Mouse (Mus musculus) MEL (cell line): ENCODE data around the gene Phf23. TPM values are rescaled to one million over a fixed set of nuclear protein-coding genes. Genes with fewer than 3 reads are reported as not detected.
A peak's percentile ranks its signal among the peaks of the same experiment; 100 is the strongest.

ENCODE experiments used
- DNase-seq: peaks from one replicate; pipeline ENCODE4 v3.0.0; 2011; ENCODE audit warnings: low read depth, low spot score
- H3K27ac ChIP-seq: 2 replicates; pipeline ENCODE4 v1.5.1; 2012; ENCODE audit warnings: low read depth, mild to moderate bottlenecking, control low read depth, low read length, moderate library complexity; ENCODE audit not compliant: control insufficient read depth
- H3K27me3 ChIP-seq, 2 experiments: fragments of 150-350 bp in 1 of 2; sonication (generic) in 1 of 2; 2 replicates each; pipeline ENCODE4 v1.6.1; 2012; ENCODE audit warnings: low read length in 2 of 2, mild to moderate bottlenecking in 2 of 2, improper control_type of control experiment in 1 of 2, moderate library complexity in 1 of 2; ENCODE audit not compliant: insufficient read depth in 2 of 2, control insufficient read depth in 1 of 2
- H3K36me3 ChIP-seq, 2 experiments: 2 replicates each; pipeline ENCODE4 v1.6.1; 2012 to 2014; ENCODE audit warnings: low read length in 2 of 2, improper control_type of control experiment in 1 of 2, inconsistent platforms in 1 of 2, mild to moderate bottlenecking in 1 of 2; ENCODE audit not compliant: insufficient read depth in 2 of 2, control insufficient read depth in 1 of 2
- H3K4me1 ChIP-seq, 2 experiments: fragments of 150-350 bp in 1 of 2; sonication (generic) in 1 of 2; 2 replicates each; pipeline ENCODE4 v1.6.1; 2012; ENCODE audit warnings: low read length in 2 of 2, improper control_type of control experiment in 1 of 2, mild to moderate bottlenecking in 1 of 2; ENCODE audit not compliant: insufficient read depth in 2 of 2, control insufficient read depth in 1 of 2
- H3K4me3 ChIP-seq, 2 experiments: fragments of 150-350 bp in 1 of 2; sonication (generic) in 1 of 2; 2 replicates each; pipeline ENCODE4 v1.5.1; 2012; ENCODE audit warnings: low read depth in 2 of 2, low read length in 2 of 2, mild to moderate bottlenecking in 2 of 2, moderate library complexity in 2 of 2, control low read depth in 1 of 2, improper control_type of control experiment in 1 of 2; ENCODE audit not compliant: control insufficient read depth in 1 of 2, insufficient read depth in 1 of 2
- H3K79me2 ChIP-seq: 2 replicates; pipeline ENCODE4 v1.6.1; 2012; ENCODE audit warnings: mild to moderate bottlenecking, low read length, moderate library complexity; ENCODE audit not compliant: control insufficient read depth, poor library complexity, insufficient read depth
- H3K9ac ChIP-seq: 2 replicates; pipeline ENCODE4 v1.6.1; 2012; ENCODE audit warnings: low read depth, mild to moderate bottlenecking, control low read depth, low read length, moderate library complexity; ENCODE audit not compliant: control insufficient read depth, poor library complexity, severe bottlenecking
- H3K9me3 ChIP-seq: fragments of 150-350 bp; sonication (generic); replicated peaks from 2 replicates; pipeline ENCODE4 v1.6.1; 2012; ENCODE audit warnings: mild to moderate bottlenecking, low read length, improper control_type of control experiment, moderate library complexity; ENCODE audit not compliant: insufficient read depth
- BHLHE40 ChIP-seq: IDR thresholded peaks from 2 replicates; pipeline ENCODE4 v1.6.1; 2012; ENCODE audit warnings: low read depth, mild to moderate bottlenecking, inconsistent platforms, low read length, improper control_type of control experiment, borderline replicate concordance
- CHD1 ChIP-seq: IDR thresholded peaks from 2 replicates; pipeline ENCODE4 v1.6.1; 2012; ENCODE audit warnings: low read depth, mild to moderate bottlenecking, inconsistent platforms, low read length, improper control_type of control experiment
- CTCF ChIP-seq, 3 experiments: IDR thresholded peaks in 2 of 3; conservative IDR thresholded peaks in 1 of 3; 2 replicates each; pipeline ENCODE4 v1.5.1; 2011 to 2012; ENCODE audit warnings: low read length in 3 of 3, low read depth in 2 of 3, mild to moderate bottlenecking in 2 of 3, improper control_type of control experiment in 1 of 3, inconsistent platforms in 1 of 3, mixed read lengths in 1 of 3, moderate library complexity in 1 of 3; ENCODE audit not compliant: control insufficient read depth in 1 of 3, insufficient read depth in 1 of 3, poor library complexity in 1 of 3, severe bottlenecking in 1 of 3
- GABPA ChIP-seq: IDR thresholded peaks from 2 replicates; pipeline ENCODE4 v1.6.1; 2012; ENCODE audit warnings: low read depth, mild to moderate bottlenecking, inconsistent platforms, low read length, improper control_type of control experiment, moderate library complexity
- HCFC1 ChIP-seq: IDR thresholded peaks from 2 replicates; pipeline ENCODE4 v1.6.1; 2012; ENCODE audit warnings: low read depth, mild to moderate bottlenecking, inconsistent platforms, low read length, improper control_type of control experiment, moderate library complexity
- KAT2A ChIP-seq: conservative IDR thresholded peaks from 2 replicates; pipeline ENCODE4 v1.6.1; 2012; ENCODE audit warnings: low read depth, low read length, improper control_type of control experiment, inconsistent platforms
- MAX ChIP-seq: IDR thresholded peaks from 2 replicates; pipeline ENCODE4 v1.6.1; 2011; ENCODE audit warnings: low read length, improper control_type of control experiment
- MAZ ChIP-seq: IDR thresholded peaks from 2 replicates; pipeline ENCODE4 v1.6.1; 2012; ENCODE audit warnings: low read depth, mild to moderate bottlenecking, inconsistent platforms, low read length, improper control_type of control experiment
- MYC ChIP-seq: IDR thresholded peaks from 2 replicates; pipeline ENCODE4 v1.6.1; 2011; ENCODE audit warnings: low read depth, mild to moderate bottlenecking, low read length, improper control_type of control experiment, moderate library complexity
- POLR2A ChIP-seq, 2 experiments: IDR thresholded peaks; 2 replicates each; pipeline ENCODE4 v1.6.1; 2011 to 2012; ENCODE audit warnings: low read length in 2 of 2, mild to moderate bottlenecking in 2 of 2, control low read depth in 1 of 2, improper control_type of control experiment in 1 of 2, low read depth in 1 of 2, moderate library complexity in 1 of 2; ENCODE audit not compliant: control insufficient read depth in 1 of 2, insufficient read depth in 1 of 2, poor library complexity in 1 of 2
- POLR2AphosphoS5 ChIP-seq: IDR thresholded peaks from 2 replicates; pipeline ENCODE4 v1.6.1; 2012; ENCODE audit warnings: low read depth, borderline replicate concordance, mild to moderate bottlenecking, inconsistent platforms, low read length, moderate library complexity, mixed read lengths
- RAD21 ChIP-seq: IDR thresholded peaks from 2 replicates; pipeline ENCODE4 v1.6.1; 2011; ENCODE audit warnings: mild to moderate bottlenecking, low read depth, low read length, improper control_type of control experiment
- TAL1 ChIP-seq: IDR thresholded peaks from 2 replicates; pipeline ENCODE4 v1.6.1; 2012; ENCODE audit warnings: mild to moderate bottlenecking, inconsistent platforms, low read length, moderate library complexity, mixed read lengths
- TBP ChIP-seq: IDR thresholded peaks from 2 replicates; pipeline ENCODE4 v1.8.0; 2011; ENCODE audit warnings: low read depth, low read length, improper control_type of control experiment
- TCF12 ChIP-seq: IDR thresholded peaks from 2 replicates; pipeline ENCODE4 v1.6.1; 2014; ENCODE audit warnings: low read depth, mild to moderate bottlenecking, inconsistent platforms, low read length, improper control_type of control experiment, moderate library complexity
- USF1 ChIP-seq: IDR thresholded peaks from 2 replicates; pipeline ENCODE4 v1.6.1; 2014; ENCODE audit warnings: low read depth, mild to moderate bottlenecking, inconsistent platforms, low read length, improper control_type of control experiment, moderate library complexity
- USF2 ChIP-seq, 2 experiments: IDR thresholded peaks; 2 replicates each; pipeline ENCODE4 v1.6.1; 2011 to 2012; ENCODE audit warnings: improper control_type of control experiment in 2 of 2, low read length in 2 of 2, borderline replicate concordance in 1 of 2, inconsistent platforms in 1 of 2, low read depth in 1 of 2, mild to moderate bottlenecking in 1 of 2; ENCODE audit not compliant: insufficient read depth in 1 of 2
- ZKSCAN1 ChIP-seq: IDR thresholded peaks from 2 replicates; pipeline ENCODE4 v1.6.1; 2012; ENCODE audit warnings: low read depth, mild to moderate bottlenecking, inconsistent platforms, low read length, improper control_type of control experiment, moderate library complexity
- polyA plus RNA-seq, 2 experiments: library from polyadenylated mRNA; stranded (reverse) in 1 of 2; unstranded in 1 of 2; fragments of >175 nt in 1 of 2; fragments of >200 nt in 1 of 2; gene quantifications; 2 replicates each; pipeline versions ENCODE4 v1.2.1 to v1.2.4; 2012; ENCODE audit warnings: low replicate concordance in 2 of 2, low read depth in 1 of 2; ENCODE audit not compliant: insufficient read length in 2 of 2, insufficient read depth in 1 of 2, missing spikeins in 1 of 2
- total RNA-seq: library from RNA; depleted of rRNA; stranded (reverse); fragments of 300-350 nt; gene quantifications from 2 replicates; pipeline ENCODE4 v1.2.3, GENCODE M21; 2012

Phf23 gene
- total and polyA plus RNA-seq, 3 experiments: 108 to 112 TPM; not detected in 1

- peak within 1 kb of the TSS; percentile 96 to 98 for H3K4me3 ChIP-seq
- peaks cover 45% of the 10 kb centered on the region for H3K79me2 ChIP-seq
- H3K27ac ChIP-seq: peak within 1 kb of the TSS; percentile 88
- peaks cover 2 to 24% of the 10 kb centered on the region in 2 experiments; a peak in 3 of 4 replicates for H3K36me3 ChIP-seq
- no peak for DNase-seq
- TF ChIP-seq TCF12 (no peak), BHLHE40 (no peak)
- peak within 1 kb of the TSS; percentile 99 for H3K9ac ChIP-seq
- H3K4me1 ChIP-seq: peaks cover 6 to 17% of the 10 kb centered on the region in 2 experiments
- no peaks in the 10 kb centered on the region for H3K9me3 ChIP-seq
- H3K27me3 ChIP-seq: no peaks in the 10 kb centered on the region
Measured at GRCm38 (mm10) chr11:69982225-69982624, 13.4 kb upstream of the Phf23 start, which contains the start of gene Elp5. Elp5 (minus strand) TSS chr11:69982517.

GRCm38 (mm10) chr11:69982877-69983276 lies 12.7 kb upstream of the Phf23 start:
- Histone ChIP-seq H3K4me3 (no peak overlapping the region), H3K27ac (no peak overlapping the region)

GRCm38 (mm10) chr11:69983377-69983776 lies 12.2 kb upstream of the Phf23 start:
- Histone ChIP-seq H3K4me3 (no peak overlapping the region), H3K4me1 (peaks cover 6 to 17% of the 10 kb centered on the region in 2 experiments), H3K27ac (no peak overlapping the region), H3K79me2 (peaks cover 43% of the 10 kb centered on the region), H3K9me3 (no peaks in the 10 kb centered on the region), H3K9ac (0 out of 2 replicates have a peak overlapping the region, but pooled peaks have one; percentile 99), H3K36me3 (peaks cover 2 to 24% of the 10 kb centered on the region in 2 experiments; a peak in 3 of 4 replicates), H3K27me3 (no peaks in the 10 kb centered on the region)
- DNase-seq: no peak
- no peak for TF ChIP-seq POLR2AphosphoS5
- no peak for TF ChIP-seq TCF12
- TF ChIP-seq BHLHE40: no peak
- no peak for TF ChIP-seq RAD21
- TF ChIP-seq CHD1: no peak
- no peak for TF ChIP-seq CTCF (IDR thresholded peaks at IDR 0.05 in 2 of 3, conservative IDR thresholded peaks at IDR 0.05 in 1 of 3; ENCODE audit: control insufficient read depth in 1 of 3, insufficient read depth in 1 of 3, low read depth in 2 of 3, low read length in 3 of 3, poor library complexity in 1 of 3, severe bottlenecking in 1 of 3)
- no peak for TF ChIP-seq POLR2A (IDR thresholded peaks at IDR 0.05; ENCODE audit: control insufficient read depth in 1 of 2, insufficient read depth in 1 of 2, low read depth in 1 of 2, low read length in 2 of 2, poor library complexity in 1 of 2)
- TF ChIP-seq MYC: no peak
- no peak for TF ChIP-seq GABPA
- no peak for TF ChIP-seq HCFC1
- TF ChIP-seq TBP: no peak
- no peak for TF ChIP-seq ZKSCAN1
- TF ChIP-seq USF1: no peak
- no peak for TF ChIP-seq KAT2A
- no peak for TF ChIP-seq USF2 (IDR thresholded peaks at IDR 0.05; ENCODE audit: borderline replicate concordance in 1 of 2, insufficient read depth in 1 of 2, low read depth in 1 of 2, low read length in 2 of 2)
- TF ChIP-seq MAZ: no peak

More at GRCm38 (mm10) chr11:69982877-69983276, 12.7 kb upstream of the Phf23 start:
- Histone ChIP-seq H3K27me3 (no peaks in the 10 kb centered on the region), H3K36me3 (peaks cover 2 to 24% of the 10 kb centered on the region in 2 experiments; a peak in 3 of 4 replicates), H3K9me3 (no peaks in the 10 kb centered on the region), H3K79me2 (peaks cover 43% of the 10 kb centered on the region), H3K4me1 (peaks cover 6 to 17% of the 10 kb centered on the region in 2 experiments), H3K9ac (peak overlapping the region; percentile 99)
- no peak for TF ChIP-seq MAX
- peak; percentile 23; the same call in 1 of the 2 replicates for TF ChIP-seq TAL1
- DNase-seq: no peak
